Mouse (Mus musculus) cortical plate, adult 2 months (tissue): ENCODE measurements at regions not wholly inside any gene's neighbourhood (a gene's known extent, or its start where the extent isn't known, plus 50 kb on each side); places are given as distances from the start of the nearest gene placed in this dataset.

ENCODE experiments used
- H3K27ac ChIP-seq: fragments of 200-500 bp; 2 replicates; pipeline ENCODE4 v1.5.1; 2012; ENCODE audit warnings: low read length, control low read depth, inconsistent platforms; ENCODE audit not compliant: insufficient read depth
- H3K4me1 ChIP-seq: fragments of 200-500 bp; 2 replicates; pipeline ENCODE4 v1.6.1; 2011; ENCODE audit warnings: low read length; ENCODE audit not compliant: control insufficient read depth, insufficient read depth
- H3K4me3 ChIP-seq: fragments of 200-500 bp; 2 replicates; pipeline ENCODE4 v1.5.1; 2011; ENCODE audit warnings: mild to moderate bottlenecking, low read length, control low read depth; ENCODE audit not compliant: insufficient read depth
- CTCF ChIP-seq: fragments of 200-500 bp; IDR thresholded peaks from 2 replicates; pipeline ENCODE4 v1.5.1; 2011; ENCODE audit warnings: mild to moderate bottlenecking, control low read depth, low read length; ENCODE audit not compliant: insufficient read depth; ENCODE audit errors: extremely low read depth
- POLR2A ChIP-seq: fragments of 200-500 bp; IDR thresholded peaks from 2 replicates; pipeline ENCODE4 v1.6.1; 2011; ENCODE audit warnings: mild to moderate bottlenecking, low read length, control low read depth; ENCODE audit not compliant: insufficient read depth; ENCODE audit errors: extremely low read depth

- TF ChIP-seq POLR2A (no peak), CTCF (no peak)
- Histone ChIP-seq H3K4me3 (no peak overlapping the region), H3K27ac (no peak overlapping the region), H3K4me1 (0 out of 2 replicates have a peak, but pooled peaks cover 2% of the 10 kb centered on the region)
These were observed 53.6 kb upstream of the Dars start for GRCm38 (mm10) chr1:128470786-128471185.

GRCm38 (mm10) chr1:128469054-128469453, 51.9 kb upstream of the Dars start:
- 0 out of 2 replicates have a peak, but pooled peaks cover 2% of the 10 kb centered on the region for H3K4me1 ChIP-seq
- no peak overlapping the region for H3K27ac ChIP-seq
- no peak overlapping the region for H3K4me3 ChIP-seq
- TF ChIP-seq CTCF (no peak), POLR2A (no peak)
